Mouse (Mus musculus) adrenal gland, postnatal 36 days (tissue): Measurements from ENCODE around the gene Zfp787. TPM values are rescaled to one million over a fixed set of nuclear protein-coding genes. Genes with fewer than 3 reads are reported as not detected.
A peak's percentile ranks its signal among the peaks of the same experiment; 100 is the strongest.
"Not testable (repeated sequence)": the region's sequence is repeated elsewhere in the genome, so short reads cannot be mapped to it uniquely, and the experiment has no call there.

Experiments used
- DNase-seq, 2 experiments: peaks; one replicate each; pipeline ENCODE4 v3.0.0; 2021; ENCODE audit warnings: mixed read lengths in 1 of 2
- long read RNA-seq, 2 experiments: library from polyadenylated mRNA; stranded (forward); transcript quantifications; one replicate each; pipeline ENCODE4 v2.0.0; 2021; ENCODE audit warnings: borderline sequencing depth in 2 of 2
- total RNA-seq, 2 experiments: library from RNA; stranded (reverse); gene quantifications; 2 replicates each; pipeline ENCODE4 v1.2.3; 2021

Zfp787 gene
- 10 to 100 TPM; 35.1 to 50.9 TPM for total RNA-seq
- long read RNA-seq, experiment 1, transcript Zfp787-201 (3 exons, 1,897 nt): major isoform, 62 of 99 reads
- long read RNA-seq, experiment 1, transcript Zfp787-202 (3 exons, 696 nt): minor isoform, 5 of 99 reads
- long read RNA-seq, experiment 1, partial matches to known transcripts: 9 of 99 reads
- long read RNA-seq, experiment 1, other reads (novel, unspliced or antisense): 19 of 99 reads
- long read RNA-seq, experiment 2, transcript Zfp787-201 (3 exons, 1,897 nt): major isoform, 24 of 37 reads
- long read RNA-seq, experiment 2, partial matches to known transcripts: 1 of 37 reads
- long read RNA-seq, experiment 2, other reads (novel, unspliced or antisense): 7 of 37 reads

GRCm38 (mm10) chr7:6155901-6156411 lies at the start of gene Zfp787:
TSS of gene Zfp787 (minus strand) at chr7:6155997.
- DNase-seq: peak; percentile 98 to 99

GRCm38 (mm10) chr7:6204200-6204599 lies 48.4 kb upstream of the Zfp787 start:
- DNase-seq: no peak

- no peak for DNase-seq
Observed at GRCm38 (mm10) chr7:6196790-6197189, 41.0 kb upstream of the Zfp787 start, which contains the start of gene Galp. TSS of gene Galp (plus strand) at chr7:6197090.

- DNase-seq: no peak
Observed at GRCm38 (mm10) chr7:6195777-6196176, 40.0 kb upstream of the Zfp787 start.

GRCm38 (mm10) chr7:6194129-6194528 lies 38.3 kb upstream of the Zfp787 start:
- DNase-seq: peak; percentile 68 to 82

GRCm38 (mm10) chr7:6191376-6191775 lies 35.6 kb upstream of the Zfp787 start:
- peak; percentile 84 to 90 for DNase-seq

- no peak for DNase-seq
Observed at GRCm38 (mm10) chr7:6189542-6189941, 33.7 kb upstream of the Zfp787 start.

GRCm38 (mm10) chr7:6186756-6187155 lies 31.0 kb upstream of the Zfp787 start:
- DNase-seq: no peak

GRCm38 (mm10) chr7:6186176-6186575 lies 30.4 kb upstream of the Zfp787 start:
- DNase-seq: no peak

- no peak for DNase-seq
Observed at GRCm38 (mm10) chr7:6185391-6185790, 29.6 kb upstream of the Zfp787 start.

- no peak for DNase-seq
Observed at GRCm38 (mm10) chr7:6184521-6184920, 28.7 kb upstream of the Zfp787 start.

GRCm38 (mm10) chr7:6183802-6184201 lies 28.0 kb upstream of the Zfp787 start:
- no peak for DNase-seq

GRCm38 (mm10) chr7:6182882-6183281 lies 27.1 kb upstream of the Zfp787 start:
- DNase-seq: no peak

- no peak for DNase-seq
Observed at GRCm38 (mm10) chr7:6179013-6179412, 23.2 kb upstream of the Zfp787 start.

GRCm38 (mm10) chr7:6174365-6174987 lies 18.7 kb upstream of the Zfp787 start:
- DNase-seq: not testable (repeated sequence)

- no peak for DNase-seq
Observed at GRCm38 (mm10) chr7:6173872-6174271, 18.1 kb upstream of the Zfp787 start.

GRCm38 (mm10) chr7:6172674-6173244 lies 17.0 kb upstream of the Zfp787 start:
- no peak for DNase-seq

GRCm38 (mm10) chr7:6172006-6172649 lies 16.3 kb upstream of the Zfp787 start, which contains the start of gene Zfp444:
TSS of gene Zfp444 (plus strand) at chr7:6172226.
- DNase-seq: peak; percentile 97 to 99

- DNase-seq: peak; percentile 78 to 85
Observed at GRCm38 (mm10) chr7:6171444-6172005, 15.7 kb upstream of the Zfp787 start.

GRCm38 (mm10) chr7:6170871-6171270 lies 15.1 kb upstream of the Zfp787 start:
- DNase-seq: no peak

GRCm38 (mm10) chr7:6170391-6170790 lies 14.6 kb upstream of the Zfp787 start:
- no peak for DNase-seq

GRCm38 (mm10) chr7:6169403-6169802 lies 13.6 kb upstream of the Zfp787 start:
- peak in 1 of 2 experiments; percentile 38 for DNase-seq
